20 mouse cellular contexts compared by ENCODE assay signal in genomic region chr9:103239471-103239870, GRCm38 (mm10). TPM values are rescaled to one million over a fixed set of nuclear protein-coding genes. Genes with fewer than 3 reads are reported as not detected.
"Had no signal": no experiment of that assay in that cellular context is flagged by ENCODE, and none has a peak within 500 bp of the region (broad histone marks: within the 10 kb centered on the region; RNA-seq: fewer than 3 reads in every experiment).

No protein-coding gene starts in this region.

- H3K36me3 ChIP-seq: neural tube, embryonic 13.5 days; neural tube, embryonic 15.5 days; stomach, embryonic 15.5 days had no signal

- H3K4me3 ChIP-seq: neural tube, embryonic 13.5 days; neural tube, embryonic 15.5 days; stomach, embryonic 15.5 days had no signal

- H3K4me1 ChIP-seq: neural tube, embryonic 15.5 days had no signal

- H3K4me2 ChIP-seq: neural tube, embryonic 13.5 days; neural tube, embryonic 15.5 days; stomach, embryonic 15.5 days had no signal

- H3K27me3 ChIP-seq: neural tube, embryonic 13.5 days; neural tube, embryonic 15.5 days; stomach, embryonic 15.5 days had no signal

- DNase-seq: retina, postnatal 1 day; right cerebral cortex, adult 18-20 months; right cerebral cortex, postnatal 14 days; right cerebral cortex, postnatal 25 days; right cerebral cortex, postnatal 4 days; spleen, adult 18-20 months; thymus, adult 18-20 months; thymus, adult 2 months; thymus, postnatal 14 days; thymus, postnatal 25 days; thymus, postnatal 36 days; thymus, postnatal 4 days had no signal

- H3K27ac ChIP-seq: neural tube, embryonic 13.5 days; neural tube, embryonic 15.5 days; stomach, embryonic 15.5 days; stomach, postnatal 0 days had no signal

- H3K9ac ChIP-seq: neural tube, embryonic 13.5 days; neural tube, embryonic 15.5 days; stomach, embryonic 15.5 days had no signal

- H3K9me3 ChIP-seq: neural tube, embryonic 13.5 days; neural tube, embryonic 15.5 days; stomach, embryonic 15.5 days had no signal

RNA-seq across cellular contexts. Expression of gene Gm20425, which starts 9.4 kb away (rescaled TPM):
- total RNA-seq: neutrophil, adult 5-6 weeks had no signal
- polyA plus RNA-seq: spleen, adult 2 months; stomach, embryonic 14.5 days; thymus, adult 2 months; urinary bladder, adult 2 months had no signal
